Mouse (Mus musculus): Measurements from ENCODE around the gene Wrap73. TPM values are rescaled to one million over a fixed set of nuclear protein-coding genes. Genes with fewer than 3 reads are reported as not detected.

Gene Wrap73
- 47.2 and 53.1 TPM in 2 replicates for polyA plus RNA-seq (2016; fragmentation: Nextera tagmentation; extraction: Ambion mirVana)

GRCm38 (mm10) chr4:154142211-154143040 is at the start of gene Wrap73:
Gene Wrap73, plus strand, starts transcription at chr4:154142372.
- 3% methylated on average over 49 of the region's 49 CpGs for WGBS

DNA sequence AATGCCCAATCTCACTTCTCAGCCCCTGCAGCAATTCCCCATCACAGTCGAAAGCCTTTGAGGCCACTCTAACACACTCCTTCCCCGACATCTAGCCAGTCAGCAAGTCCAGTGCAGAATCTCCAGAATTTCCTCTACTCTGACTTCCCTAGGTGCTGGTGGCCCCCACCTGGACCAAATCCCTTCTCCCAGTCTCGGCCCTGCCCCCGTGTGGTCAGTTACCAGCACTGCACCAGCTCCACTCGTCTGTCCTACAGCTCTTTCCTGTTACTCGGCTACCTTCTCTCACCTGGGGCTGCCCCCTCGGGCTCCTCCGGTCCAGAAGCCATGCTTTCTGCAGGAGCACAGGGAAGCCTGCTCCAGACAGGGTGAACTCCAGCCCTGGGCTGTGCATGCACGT is 49.0 kb upstream of the Wrap73 start:
- 34% methylated on average over 9 of the region's 9 CpGs for WGBS
- no peak for DNase-seq (ENCODE audit: low spot score)

More at GRCm38 (mm10) chr4:154142211-154143040, at the start of gene Wrap73:
- no peaks in the 10 kb centered on the region for H3K9me3 ChIP-seq (replicated peaks)
- peaks cover 40% of the 10 kb centered on the region for H3K4me1 ChIP-seq
- peak; percentile 94 for DNase-seq (ENCODE audit: low spot score)
- H3K36me3 ChIP-seq = peaks cover 18% of the 10 kb centered on the region
- H3K27me3 ChIP-seq (ENCODE audit: low read depth, poor library complexity, severe bottlenecking) = peaks cover 60% of the 10 kb centered on the region
- H3K27ac ChIP-seq (replicated peaks) = peak within 1 kb of the TSS; percentile 90
- H3K4me3 ChIP-seq = peak within 1 kb of the TSS; percentile 88

GRCm38 (mm10) chr4:154096111-154096510 is 46.1 kb upstream of the Wrap73 start:
- no peak for DNase-seq (ENCODE audit: low spot score)
- Histone ChIP-seq H3K27me3 (ENCODE audit: low read depth, poor library complexity, severe bottlenecking) (peaks cover 30% of the 10 kb centered on the region; the same call in 1 of the 2 replicates), H3K4me1 (peaks cover 20% of the 10 kb centered on the region), H3K27ac (replicated peaks) (no peak overlapping the region), H3K4me3 (no peak overlapping the region), H3K36me3 (no peaks in the 10 kb centered on the region), H3K9me3 (replicated peaks) (no peaks in the 10 kb centered on the region)
- WGBS = 26% methylated on average over 6 of the region's 6 CpGs

More for the DNA sequence above, 49.0 kb upstream of the Wrap73 start:
- no peak overlapping the region for H3K4me3 ChIP-seq
- peaks cover 33% of the 10 kb centered on the region for H3K27me3 ChIP-seq (ENCODE audit: low read depth, poor library complexity, severe bottlenecking)
- H3K9me3 ChIP-seq (replicated peaks) = no peaks in the 10 kb centered on the region
- H3K27ac ChIP-seq (replicated peaks) = no peak overlapping the region
- 0 out of 2 replicates have a peak, but pooled peaks cover 14% of the 10 kb centered on the region for H3K4me1 ChIP-seq
- no peaks in the 10 kb centered on the region for H3K36me3 ChIP-seq

DNA sequence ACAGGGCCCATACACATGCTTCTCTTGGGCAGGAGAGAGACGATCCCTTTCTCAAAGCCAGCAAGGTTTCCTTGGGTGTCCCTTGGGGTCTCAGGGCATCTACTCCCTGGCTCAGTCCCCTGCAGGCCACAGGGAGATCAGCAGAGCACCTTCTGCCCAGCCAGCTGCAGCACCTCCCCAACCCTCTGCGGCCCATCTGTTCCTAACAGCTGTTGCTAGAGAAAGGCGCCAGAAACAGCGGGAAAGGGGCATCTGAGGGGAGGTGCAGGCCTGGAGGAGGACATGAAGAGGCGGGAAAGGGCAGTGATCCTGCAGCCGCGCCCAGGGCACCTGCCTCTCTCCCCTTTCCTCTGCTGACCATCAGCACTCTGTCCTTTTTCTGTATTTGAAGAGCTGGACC is 42.8 kb upstream of the Wrap73 start:
- 66% methylated on average over 7 of the region's 7 CpGs for WGBS
- no peak overlapping the region for H3K27ac ChIP-seq (replicated peaks)

GRCm38 (mm10) chr4:154103386-154103785 is 38.8 kb upstream of the Wrap73 start:
- H3K4me1 ChIP-seq = peaks cover 16% of the 10 kb centered on the region
- WGBS = 82% methylated on average over 8 of the region's 8 CpGs
- peaks cover 68% of the 10 kb centered on the region for H3K27me3 ChIP-seq (ENCODE audit: low read depth, poor library complexity, severe bottlenecking)
- no peak overlapping the region for H3K27ac ChIP-seq (replicated peaks)
- H3K9me3 ChIP-seq (replicated peaks) = no peaks in the 10 kb centered on the region
- H3K36me3 ChIP-seq = no peaks in the 10 kb centered on the region
- no peak for DNase-seq (ENCODE audit: low spot score)
- no peak overlapping the region for H3K4me3 ChIP-seq

More for the DNA sequence above, 42.8 kb upstream of the Wrap73 start:
- no peaks in the 10 kb centered on the region for H3K9me3 ChIP-seq (replicated peaks)
- H3K4me1 ChIP-seq = peaks cover 20% of the 10 kb centered on the region
- H3K36me3 ChIP-seq = no peaks in the 10 kb centered on the region
- H3K27me3 ChIP-seq (ENCODE audit: low read depth, poor library complexity, severe bottlenecking) = peaks cover 62% of the 10 kb centered on the region
- no peak for DNase-seq (ENCODE audit: low spot score)
- no peak overlapping the region for H3K4me3 ChIP-seq

DNA sequence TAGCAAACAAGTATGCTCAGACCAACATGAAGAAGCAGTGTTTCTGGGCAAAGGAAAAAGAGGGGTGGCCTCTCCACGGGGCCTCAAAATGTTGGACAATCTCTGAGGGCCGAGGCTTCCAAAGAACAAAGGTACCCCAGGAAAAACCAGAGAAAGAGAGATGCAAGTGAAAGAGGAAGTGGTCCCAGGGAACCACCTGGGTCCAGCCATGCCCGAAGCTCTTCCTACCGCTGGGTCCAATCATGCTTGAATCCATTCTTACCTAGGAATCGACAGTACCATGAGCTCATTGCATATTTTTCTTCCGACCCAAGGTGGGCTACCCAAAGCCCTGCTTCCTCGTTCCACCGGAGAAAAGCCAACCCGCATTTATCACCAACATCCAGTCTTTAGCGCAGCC is 38.3 kb upstream of the Wrap73 start:
- Histone ChIP-seq H3K9me3 (replicated peaks) (no peaks in the 10 kb centered on the region), H3K4me1 (peaks cover 16% of the 10 kb centered on the region), H3K36me3 (no peaks in the 10 kb centered on the region), H3K27me3 (ENCODE audit: low read depth, poor library complexity, severe bottlenecking) (peaks cover 68% of the 10 kb centered on the region), H3K27ac (replicated peaks) (no peak overlapping the region), H3K4me3 (no peak overlapping the region)
- WGBS = 88% methylated on average over 10 of the region's 10 CpGs
- DNase-seq (ENCODE audit: low spot score) = no peak

DNA sequence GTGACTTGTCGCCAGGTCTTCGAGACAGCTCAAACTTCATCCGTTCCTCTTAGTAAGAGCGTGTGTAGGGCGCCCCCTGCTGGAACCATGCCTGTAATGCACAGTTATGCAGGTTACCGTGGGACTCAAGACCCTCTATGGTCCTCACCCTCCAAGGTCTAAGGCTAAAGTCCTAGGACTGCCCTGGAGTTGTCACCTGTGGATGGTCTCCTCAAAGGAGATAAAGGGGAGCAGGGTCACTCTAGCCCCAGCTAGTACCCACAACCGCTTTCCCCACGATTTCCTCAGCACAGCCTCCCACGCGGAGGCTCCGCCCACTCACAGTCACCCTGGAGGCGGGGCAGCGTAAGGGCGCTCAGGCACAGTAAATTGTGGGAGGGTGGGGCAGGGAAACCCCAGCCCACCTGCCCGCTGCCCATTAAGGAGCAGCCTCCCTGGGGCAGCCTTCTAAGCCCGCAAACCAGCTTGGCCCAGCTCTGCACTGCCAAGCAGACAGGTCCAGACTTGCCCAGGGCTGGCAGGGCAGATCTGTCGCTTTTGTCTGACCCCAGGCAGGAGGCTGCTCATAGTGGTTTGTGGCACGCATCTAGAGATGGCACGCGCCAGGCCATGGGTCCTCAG is 36.7 kb upstream of the Wrap73 start:
- Histone ChIP-seq H3K27ac (replicated peaks) (peak overlapping the region; percentile 42; the same call in 1 of the 2 replicates), H3K27me3 (ENCODE audit: low read depth, poor library complexity, severe bottlenecking) (peaks cover 81% of the 10 kb centered on the region), H3K36me3 (no peaks in the 10 kb centered on the region), H3K4me1 (peaks cover 10% of the 10 kb centered on the region), H3K4me3 (peak overlapping the region; percentile 35), H3K9me3 (replicated peaks) (no peaks in the 10 kb centered on the region)
- DNase-seq (ENCODE audit: low spot score) = peak; percentile 81
- 36% methylated on average over 20 of the region's 20 CpGs for WGBS

- no peaks in the 10 kb centered on the region for H3K36me3 ChIP-seq
- H3K4me1 ChIP-seq = peaks cover 10% of the 10 kb centered on the region
- no peak overlapping the region for H3K4me3 ChIP-seq
- no peaks in the 10 kb centered on the region for H3K9me3 ChIP-seq (replicated peaks)
- H3K27ac ChIP-seq (replicated peaks) = no peak overlapping the region
- DNase-seq (ENCODE audit: low spot score) = no peak
- H3K27me3 ChIP-seq (ENCODE audit: low read depth, poor library complexity, severe bottlenecking) = peaks cover 84% of the 10 kb centered on the region
- WGBS = 81% methylated on average over 13 of the region's 13 CpGs
Observed at GRCm38 (mm10) chr4:154106497-154107061, 35.6 kb upstream of the Wrap73 start.

DNA sequence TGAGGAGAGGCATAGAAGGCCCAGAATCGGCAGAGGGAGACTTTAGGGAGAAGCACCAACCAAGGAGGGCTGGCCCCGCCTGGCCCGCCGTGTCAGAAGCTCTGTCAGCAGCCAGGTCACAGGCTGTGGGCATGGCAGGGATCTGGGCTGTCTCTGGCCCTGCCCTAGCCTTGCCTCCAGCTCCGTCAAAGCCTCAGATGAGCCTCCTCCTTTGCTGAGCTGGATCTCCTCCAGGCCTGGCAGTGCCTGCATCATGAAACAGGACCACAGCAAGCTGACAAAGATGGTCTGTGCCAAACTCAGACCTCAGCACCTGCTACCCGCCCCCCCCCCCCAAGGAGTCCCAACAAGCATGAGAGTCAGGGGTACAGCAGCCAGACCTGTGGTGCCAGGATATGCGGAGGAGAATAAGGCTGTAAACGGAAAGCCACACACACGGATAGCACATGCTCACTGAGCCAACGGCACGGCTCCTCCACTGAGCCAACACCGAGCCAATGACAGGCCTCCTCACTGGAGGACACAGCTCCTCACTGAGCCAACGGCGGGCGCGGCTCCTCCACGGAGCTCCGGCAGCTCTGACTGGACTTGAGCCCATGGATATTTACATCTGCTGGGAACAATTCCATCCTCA is 32.8 kb upstream of the Wrap73 start:
- no peak for DNase-seq (ENCODE audit: low spot score)
- no peak overlapping the region for H3K4me3 ChIP-seq
- 65% methylated on average over 18 of the region's 18 CpGs for WGBS
- H3K36me3 ChIP-seq = no peaks in the 10 kb centered on the region
- no peaks in the 10 kb centered on the region for H3K9me3 ChIP-seq (replicated peaks)
- H3K27ac ChIP-seq (replicated peaks) = no peak overlapping the region
- H3K4me1 ChIP-seq = peaks cover 10% of the 10 kb centered on the region
- peaks cover 72% of the 10 kb centered on the region for H3K27me3 ChIP-seq (ENCODE audit: low read depth, poor library complexity, severe bottlenecking)

DNA sequence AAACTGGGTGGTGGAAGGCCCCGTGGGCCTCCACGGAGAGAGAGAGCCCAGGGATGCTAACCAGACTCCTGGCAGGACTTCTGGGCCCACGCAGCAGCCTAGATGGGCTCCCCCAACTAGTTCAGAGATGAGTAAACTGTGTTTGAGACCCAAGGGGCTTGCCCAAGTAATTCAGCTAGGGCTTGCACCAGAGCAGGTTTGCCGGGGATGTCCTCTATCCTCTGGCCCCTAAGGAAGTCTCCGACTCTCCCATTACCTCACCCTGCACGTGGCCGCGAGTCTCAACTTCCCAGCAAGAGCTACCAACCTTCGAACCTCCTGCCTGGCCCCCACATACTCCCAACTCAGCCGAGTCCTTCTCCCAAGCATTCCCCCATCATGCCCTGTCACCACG is 32.3 kb upstream of the Wrap73 start:
- peaks cover 10% of the 10 kb centered on the region for H3K4me1 ChIP-seq
- WGBS = 84% methylated on average over 11 of the region's 11 CpGs

GRCm38 (mm10) chr4:154116421-154116820 is 25.8 kb upstream of the Wrap73 start:
- Histone ChIP-seq H3K4me1 (peaks cover 19% of the 10 kb centered on the region), H3K36me3 (no peaks in the 10 kb centered on the region), H3K9me3 (replicated peaks) (no peaks in the 10 kb centered on the region), H3K27ac (replicated peaks) (no peak overlapping the region), H3K4me3 (no peak overlapping the region), H3K27me3 (ENCODE audit: low read depth, poor library complexity, severe bottlenecking) (peaks cover 78% of the 10 kb centered on the region)
- no peak for DNase-seq (ENCODE audit: low spot score)
- 65% methylated on average over 7 of the region's 7 CpGs for WGBS

More for the DNA sequence above, 32.3 kb upstream of the Wrap73 start:
- Histone ChIP-seq H3K9me3 (replicated peaks) (no peaks in the 10 kb centered on the region), H3K36me3 (no peaks in the 10 kb centered on the region), H3K4me3 (no peak overlapping the region), H3K27ac (replicated peaks) (no peak overlapping the region), H3K27me3 (ENCODE audit: low read depth, poor library complexity, severe bottlenecking) (peaks cover 72% of the 10 kb centered on the region)
- DNase-seq (ENCODE audit: low spot score) = no peak

GRCm38 (mm10) chr4:154118782-154119181 is 23.4 kb upstream of the Wrap73 start:
- DNase-seq (ENCODE audit: low spot score) = peak; percentile 40

More at GRCm38 (mm10) chr4:154118782-154119181, 23.4 kb upstream of the Wrap73 start:
- Histone ChIP-seq H3K4me1 (peaks cover 19% of the 10 kb centered on the region), H3K27me3 (ENCODE audit: low read depth, poor library complexity, severe bottlenecking) (peaks cover 88% of the 10 kb centered on the region), H3K36me3 (no peaks in the 10 kb centered on the region), H3K4me3 (no peak overlapping the region), H3K27ac (replicated peaks) (no peak overlapping the region), H3K9me3 (replicated peaks) (no peaks in the 10 kb centered on the region)
- WGBS = 67% methylated on average over 9 of the region's 9 CpGs

All from midbrain, embryonic 10.5 days (tissue).